Mouse (Mus musculus) liver, adult 2 months (tissue): ENCODE data around the gene Rbks.

ENCODE experiments used
- CTCF ChIP-seq: fragments of 200-500 bp; IDR thresholded peaks from 2 replicates; pipeline ENCODE4 v1.5.1; 2011; ENCODE audit warnings: low read depth, low read length, control low read depth
- POLR2A ChIP-seq: fragments of 200-500 bp; IDR thresholded peaks from 2 replicates; pipeline ENCODE4 v1.6.1; 2011; ENCODE audit warnings: low read length, control low read depth; ENCODE audit not compliant: insufficient read depth; ENCODE audit errors: extremely low read depth

DNA sequence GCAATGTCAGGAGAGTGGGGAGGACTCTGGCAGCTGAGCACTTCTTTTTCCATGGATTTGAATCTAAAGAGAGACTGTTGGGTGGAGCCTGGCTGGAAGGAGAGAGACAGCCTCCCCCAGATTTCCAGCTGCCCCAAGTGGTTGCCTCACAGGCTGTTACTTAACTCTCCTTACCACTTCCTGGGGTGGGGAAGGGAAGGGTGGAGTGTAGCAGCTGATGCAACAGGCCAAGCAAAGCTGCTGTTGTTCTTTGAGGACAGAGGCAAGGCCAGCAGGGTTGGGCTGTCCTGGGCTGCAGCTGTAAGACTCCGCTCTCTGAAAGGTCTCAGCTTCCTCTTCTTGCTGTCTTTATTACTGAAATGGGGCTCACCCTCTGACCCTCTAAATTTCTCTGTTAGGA lies 95.0 kb downstream of the Rbks start:
- TF ChIP-seq CTCF: no peak
- no peak for TF ChIP-seq POLR2A
